Mouse (Mus musculus) olfactory bulb, adult 2 months (tissue): ENCODE results near the gene Pacrg. TPM values are rescaled to one million over a fixed set of nuclear protein-coding genes. Genes with fewer than 3 reads are reported as not detected.

ENCODE experiments used
- H3K27ac ChIP-seq: fragments of 200-500 bp; 2 replicates; pipeline ENCODE4 v1.5.1; 2012; ENCODE audit warnings: low read depth, low read length; ENCODE audit not compliant: insufficient read depth
- H3K4me1 ChIP-seq: fragments of 200-500 bp; 2 replicates; pipeline ENCODE4 v1.6.1; 2012; ENCODE audit warnings: low read length; ENCODE audit not compliant: control insufficient read depth, insufficient read depth
- H3K4me3 ChIP-seq: fragments of 200-500 bp; 2 replicates; pipeline ENCODE4 v1.5.1; 2012; ENCODE audit warnings: mild to moderate bottlenecking, low read depth, low read length, moderate library complexity; ENCODE audit not compliant: insufficient read depth
- CTCF ChIP-seq: fragments of 200-500 bp; IDR thresholded peaks from 2 replicates; pipeline ENCODE4 v1.5.1; 2012; ENCODE audit warnings: low read depth, mild to moderate bottlenecking, low read length, moderate library complexity; ENCODE audit not compliant: insufficient read depth
- POLR2A ChIP-seq: fragments of 200-500 bp; IDR thresholded peaks from 2 replicates; pipeline ENCODE4 v1.6.1; 2012; ENCODE audit warnings: mild to moderate bottlenecking, low read depth, low read length, moderate library complexity; ENCODE audit not compliant: insufficient read depth
- WGBS: fragments of 180-500 bp; shearing (Covaris S2); methylation state at CpG from one replicate; pipeline ENCODE4 v1.1.7; 2018; 5-methylcytosine and 5-hydroxymethylcytosine counted together
- polyA plus RNA-seq: library from polyadenylated mRNA; stranded (reverse); fragments of >200 nt; gene quantifications from 2 replicates; pipeline ENCODE4 v1.2.4, GENCODE M21; 2012; ENCODE audit warnings: low replicate concordance; ENCODE audit not compliant: missing spikeins, insufficient read depth, insufficient read length

Gene Pacrg
- polyA plus RNA-seq, 1 experiment = not detected

DNA sequence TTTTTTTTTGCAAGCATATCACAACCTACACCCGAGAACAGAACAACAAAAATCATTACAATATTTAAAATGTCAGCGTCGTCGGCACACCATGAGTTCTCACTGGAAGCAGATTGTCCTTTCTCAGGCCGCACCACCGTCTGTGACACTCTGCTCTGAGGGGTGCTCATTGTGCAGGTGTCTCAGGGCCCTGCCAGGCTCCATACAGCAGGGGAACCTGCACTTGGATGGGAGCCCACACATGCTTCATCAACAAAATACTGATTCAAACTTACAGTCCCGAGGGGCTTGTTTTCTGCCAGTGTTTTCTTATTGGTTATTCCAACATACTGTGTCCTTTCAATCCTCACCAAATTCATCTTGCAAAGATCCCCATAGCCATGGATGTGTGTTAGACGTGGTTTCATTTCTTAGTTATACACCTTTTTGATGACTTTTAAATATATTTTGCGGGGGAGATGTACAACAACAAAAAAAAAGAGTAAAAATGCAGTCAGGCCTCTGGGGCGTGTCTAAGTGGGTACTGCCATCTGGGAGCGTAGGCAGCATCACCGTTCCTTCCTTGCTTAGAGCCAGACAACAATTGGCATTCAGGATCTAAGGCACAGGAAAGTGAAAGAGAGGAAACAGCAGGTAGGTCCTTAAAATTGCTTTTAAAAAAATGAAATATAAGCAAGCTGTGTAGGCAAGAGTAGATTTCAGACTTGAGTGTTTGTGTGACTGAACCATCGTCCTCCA lies 32.7 kb downstream of the Pacrg start:
- H3K4me1 ChIP-seq = no peaks in the 10 kb centered on the region
- no peak for TF ChIP-seq POLR2A
- TF ChIP-seq CTCF = no peak
- no peak overlapping the region for H3K4me3 ChIP-seq
- H3K27ac ChIP-seq = no peak overlapping the region
- WGBS = 63% methylated on average over 13 of the region's 13 CpGs

- Histone ChIP-seq H3K4me3 (no peak overlapping the region), H3K4me1 (no peaks in the 10 kb centered on the region), H3K27ac (no peak overlapping the region)
- TF ChIP-seq POLR2A (no peak), CTCF (no peak)
- WGBS = 92% methylated on average over 4 of the region's 4 CpGs
Observed at GRCm38 (mm10) chr17:10806692-10807091, 33.4 kb downstream of the Pacrg start.

DNA sequence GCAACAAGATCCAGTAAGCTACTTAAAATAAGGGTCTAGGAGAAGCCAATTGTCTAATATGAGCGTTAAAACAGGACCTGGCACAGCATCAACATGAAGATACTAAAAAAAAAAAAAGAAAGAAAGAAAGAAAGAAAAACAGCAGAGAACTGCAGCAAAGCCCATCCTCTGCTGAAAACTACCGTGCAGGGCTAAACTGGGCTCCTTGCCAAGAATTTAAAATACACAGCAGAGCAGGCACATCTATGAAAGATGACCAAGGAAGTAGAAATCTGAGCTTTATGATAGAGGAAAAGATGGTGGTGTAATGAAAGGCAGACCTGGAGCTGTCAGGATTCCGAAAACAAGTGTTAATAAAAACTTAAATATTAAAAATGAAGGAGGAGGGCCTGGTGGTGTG lies 48.5 kb downstream of the Pacrg start:
- WGBS = 38% methylated on average over 3 of the region's 3 CpGs
- Histone ChIP-seq H3K4me3 (no peak overlapping the region), H3K27ac (no peak overlapping the region), H3K4me1 (no peaks in the 10 kb centered on the region)
- no peak for TF ChIP-seq POLR2A
- TF ChIP-seq CTCF = no peak

- Histone ChIP-seq H3K27ac (no peak overlapping the region), H3K4me1 (no peaks in the 10 kb centered on the region), H3K4me3 (no peak overlapping the region)
- WGBS = 72% methylated on average over 4 of the region's 4 CpGs
- no peak for TF ChIP-seq POLR2A
- TF ChIP-seq CTCF = no peak
Observed at GRCm38 (mm10) chr17:10784401-10784920, 55.6 kb downstream of the Pacrg start.

DNA sequence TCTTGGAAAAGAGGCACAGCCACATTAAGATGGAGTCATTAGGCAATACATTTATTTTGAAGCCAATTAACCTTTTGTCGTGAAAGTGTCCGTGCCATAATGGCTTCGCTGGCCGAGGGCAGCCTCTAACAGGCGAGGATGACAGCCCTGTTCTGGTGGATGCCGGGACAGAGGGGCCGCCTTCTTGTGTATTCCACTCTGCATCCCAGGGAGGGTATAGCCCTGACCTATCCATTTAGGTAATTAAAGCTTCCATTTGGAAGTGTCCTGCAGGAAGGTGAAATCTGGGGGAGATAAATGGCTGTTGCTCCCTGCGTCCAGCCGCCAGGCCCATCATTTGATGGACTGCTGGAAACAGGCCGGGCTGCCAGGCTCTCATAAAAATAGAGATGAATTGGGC lies 63.6 kb downstream of the Pacrg start:
- Histone ChIP-seq H3K4me3 (no peak overlapping the region), H3K4me1 (peaks cover 2% of the 10 kb centered on the region; the same call in 1 of the 2 replicates), H3K27ac (no peak overlapping the region)
- TF ChIP-seq POLR2A (no peak), CTCF (no peak)
- WGBS = 73% methylated on average over 10 of the region's 10 CpGs

DNA sequence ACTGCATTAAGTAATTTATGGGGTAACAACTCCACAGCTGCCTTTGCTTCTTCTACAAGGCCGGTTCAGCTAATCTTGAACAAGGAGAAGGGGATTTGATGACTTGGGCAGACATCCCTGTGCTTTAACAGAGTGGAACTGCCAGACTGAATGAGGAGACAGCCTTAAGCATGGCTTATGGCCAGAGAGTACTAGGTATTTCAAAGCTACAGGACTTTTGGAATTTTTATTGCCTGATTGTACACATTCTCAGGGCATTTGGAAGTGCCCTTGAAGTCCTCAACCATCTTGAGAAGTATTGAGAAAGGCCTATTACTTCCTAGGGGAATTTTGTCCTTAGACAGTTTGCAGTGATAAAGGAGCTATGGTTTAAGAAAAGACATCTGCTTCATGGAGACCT lies 65.6 kb downstream of the Pacrg start:
- H3K27ac ChIP-seq = no peak overlapping the region
- no peak overlapping the region for H3K4me3 ChIP-seq
- peaks cover 2% of the 10 kb centered on the region; the same call in 1 of the 2 replicates for H3K4me1 ChIP-seq
- TF ChIP-seq CTCF (no peak), POLR2A (no peak)
- WGBS = 93% methylated on average over 1 of the region's 1 CpGs

GRCm38 (mm10) chr17:10772207-10772606 lies 67.9 kb downstream of the Pacrg start:
- Histone ChIP-seq H3K4me1 (peaks cover 2% of the 10 kb centered on the region; the same call in 1 of the 2 replicates), H3K4me3 (no peak overlapping the region), H3K27ac (no peak overlapping the region)
- 78% methylated on average over 3 of the region's 3 CpGs for WGBS
- TF ChIP-seq CTCF (no peak), POLR2A (no peak)

GRCm38 (mm10) chr17:10769873-10770272 lies 70.2 kb downstream of the Pacrg start:
- no peak overlapping the region for H3K27ac ChIP-seq
- 84% methylated on average over 6 of the region's 6 CpGs for WGBS

DNA sequence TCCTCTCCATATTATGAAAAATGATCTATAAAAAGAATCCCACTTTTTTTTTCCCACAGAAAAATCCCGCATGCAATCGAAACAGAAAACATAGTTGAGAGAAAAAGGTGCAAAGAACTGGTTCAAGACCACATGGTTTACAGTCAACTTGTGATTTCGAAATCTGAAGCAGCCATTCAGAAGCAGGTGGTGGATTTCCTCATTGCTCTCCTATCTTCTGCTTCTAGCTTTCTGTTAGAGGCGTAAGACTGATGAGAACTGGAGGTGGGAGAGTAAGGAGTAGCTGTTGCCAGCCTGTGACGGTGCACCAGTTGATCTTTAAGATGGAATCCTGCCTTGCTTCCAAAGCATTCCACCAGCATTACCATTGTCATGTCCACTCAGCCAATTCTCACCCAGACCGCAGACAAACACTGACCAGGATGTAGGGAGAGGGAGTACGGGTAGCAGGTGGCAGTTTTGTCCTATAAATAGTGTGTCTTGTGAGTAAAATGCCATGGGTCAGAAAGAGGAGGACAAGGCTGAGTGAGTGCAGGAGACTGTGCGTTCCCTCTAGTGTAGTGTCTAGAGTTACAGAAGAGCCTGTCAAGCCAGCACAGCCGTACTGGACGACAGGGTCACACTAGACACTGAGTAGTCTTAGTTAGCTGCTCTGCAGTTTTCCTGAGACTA lies 73.2 kb downstream of the Pacrg start:
- WGBS = 87% methylated on average over 10 of the region's 10 CpGs
- no peak overlapping the region for H3K4me3 ChIP-seq
- TF ChIP-seq CTCF (no peak), POLR2A (no peak)
- no peaks in the 10 kb centered on the region for H3K4me1 ChIP-seq
- H3K27ac ChIP-seq = no peak overlapping the region

More at GRCm38 (mm10) chr17:10769873-10770272, 70.2 kb downstream of the Pacrg start:
- H3K4me3 ChIP-seq = no peak overlapping the region
- no peak for TF ChIP-seq POLR2A
- TF ChIP-seq CTCF = no peak
- no peaks in the 10 kb centered on the region for H3K4me1 ChIP-seq
